Mouse (Mus musculus): ENCODE data around the gene Plekhg1. TPM values are rescaled to one million over a fixed set of nuclear protein-coding genes. Genes with fewer than 3 reads are reported as not detected.

The Plekhg1 gene
- polyA plus RNA-seq, 1 experiment from 2014 or later, result 7.4 TPM

GRCm38 (mm10) chr10:3743826-3744225 lies 3.7 kb downstream of the Plekhg1 start:
- WGBS, result 71% methylated on average over 5 of the region's 5 CpGs
- Histone ChIP-seq H3K4me2 (no peak overlapping the region), H3K27me3 (replicated peaks) (peaks cover 4% of the 10 kb centered on the region; the same call in 1 of the 2 replicates), H3K4me1 (peaks cover 30% of the 10 kb centered on the region), H3K27ac (replicated peaks) (no peak overlapping the region), H3K9me3 (no peaks in the 10 kb centered on the region), H3K9ac (no peak overlapping the region), H3K4me3 (no peak overlapping the region), H3K36me3 (peaks cover 5% of the 10 kb centered on the region; the same call in 1 of the 2 replicates)
- ATAC-seq (ENCODE audit: extremely low read depth, insufficient number of reproducible peaks, low FRiP score, low TSS enrichment), result no peak

- WGBS, result 34% methylated on average over 3 of the region's 3 CpGs
- Histone ChIP-seq H3K4me3 (no peak overlapping the region), H3K27ac (replicated peaks) (no peak overlapping the region), H3K27me3 (replicated peaks) (no peaks in the 10 kb centered on the region), H3K36me3 (peaks cover 5% of the 10 kb centered on the region; the same call in 1 of the 2 replicates), H3K9me3 (no peaks in the 10 kb centered on the region), H3K4me2 (no peak overlapping the region), H3K4me1 (peaks cover 22% of the 10 kb centered on the region), H3K9ac (no peak overlapping the region)
- ATAC-seq (ENCODE audit: extremely low read depth, insufficient number of reproducible peaks, low FRiP score, low TSS enrichment), result no peak
Observed at GRCm38 (mm10) chr10:3746794-3747518, 6.8 kb downstream of the Plekhg1 start.

GRCm38 (mm10) chr10:3749580-3749979 lies 9.4 kb downstream of the Plekhg1 start:
- Histone ChIP-seq H3K4me1 (peaks cover 16% of the 10 kb centered on the region), H3K36me3 (no peaks in the 10 kb centered on the region), H3K9ac (no peak overlapping the region), H3K27ac (replicated peaks) (no peak overlapping the region), H3K9me3 (no peaks in the 10 kb centered on the region), H3K4me3 (no peak overlapping the region), H3K4me2 (no peak overlapping the region), H3K27me3 (replicated peaks) (no peaks in the 10 kb centered on the region)
- 73% methylated on average over 1 of the region's 1 CpGs for WGBS
- no peak for ATAC-seq (ENCODE audit: extremely low read depth, insufficient number of reproducible peaks, low FRiP score, low TSS enrichment)

- no peaks in the 10 kb centered on the region for H3K36me3 ChIP-seq
- 69% methylated on average over 5 of the region's 5 CpGs for WGBS
- peaks cover 14% of the 10 kb centered on the region for H3K4me1 ChIP-seq
- ATAC-seq (ENCODE audit: extremely low read depth, insufficient number of reproducible peaks, low FRiP score, low TSS enrichment), result no peak
- no peak overlapping the region for H3K4me2 ChIP-seq
- no peak overlapping the region for H3K27ac ChIP-seq (replicated peaks)
- no peaks in the 10 kb centered on the region for H3K9me3 ChIP-seq
- no peaks in the 10 kb centered on the region for H3K27me3 ChIP-seq (replicated peaks)
- H3K9ac ChIP-seq, result no peak overlapping the region
- H3K4me3 ChIP-seq, result no peak overlapping the region
Observed at GRCm38 (mm10) chr10:3761992-3762391, 21.8 kb downstream of the Plekhg1 start.

- no peak overlapping the region for H3K9ac ChIP-seq
Observed at GRCm38 (mm10) chr10:3763199-3763598, 23.0 kb downstream of the Plekhg1 start.

GRCm38 (mm10) chr10:3769131-3769530 lies 29.0 kb downstream of the Plekhg1 start:
- Histone ChIP-seq H3K9ac (no peak overlapping the region), H3K4me3 (no peak overlapping the region), H3K4me2 (no peak overlapping the region), H3K9me3 (no peaks in the 10 kb centered on the region), H3K27me3 (replicated peaks) (no peaks in the 10 kb centered on the region), H3K36me3 (peaks cover 11% of the 10 kb centered on the region), H3K4me1 (peaks cover 8% of the 10 kb centered on the region), H3K27ac (replicated peaks) (no peak overlapping the region)
- no peak for ATAC-seq (ENCODE audit: extremely low read depth, insufficient number of reproducible peaks, low FRiP score, low TSS enrichment)
- 86% methylated on average over 5 of the region's 5 CpGs for WGBS

More at GRCm38 (mm10) chr10:3763199-3763598, 23.0 kb downstream of the Plekhg1 start:
- Histone ChIP-seq H3K4me1 (peaks cover 18% of the 10 kb centered on the region), H3K27ac (replicated peaks) (no peak overlapping the region), H3K4me3 (no peak overlapping the region), H3K36me3 (no peaks in the 10 kb centered on the region), H3K9me3 (no peaks in the 10 kb centered on the region), H3K27me3 (replicated peaks) (no peaks in the 10 kb centered on the region), H3K4me2 (no peak overlapping the region)
- ATAC-seq (ENCODE audit: extremely low read depth, insufficient number of reproducible peaks, low FRiP score, low TSS enrichment), result no peak
- 51% methylated on average over 3 of the region's 3 CpGs for WGBS

- ATAC-seq (ENCODE audit: extremely low read depth, insufficient number of reproducible peaks, low FRiP score, low TSS enrichment), result no peak
- Histone ChIP-seq H3K27me3 (replicated peaks) (no peaks in the 10 kb centered on the region), H3K4me1 (no peaks in the 10 kb centered on the region), H3K4me3 (no peak overlapping the region), H3K27ac (replicated peaks) (no peak overlapping the region), H3K36me3 (peaks cover 11% of the 10 kb centered on the region), H3K4me2 (no peak overlapping the region), H3K9me3 (no peaks in the 10 kb centered on the region), H3K9ac (no peak overlapping the region)
- 68% methylated on average over 2 of the region's 2 CpGs for WGBS
Observed at GRCm38 (mm10) chr10:3774330-3774729, 34.2 kb downstream of the Plekhg1 start.

- Histone ChIP-seq H3K9ac (no peak overlapping the region), H3K4me1 (no peaks in the 10 kb centered on the region), H3K4me2 (no peak overlapping the region), H3K27ac (replicated peaks) (no peak overlapping the region), H3K36me3 (peaks cover 8% of the 10 kb centered on the region), H3K9me3 (no peaks in the 10 kb centered on the region), H3K27me3 (replicated peaks) (no peaks in the 10 kb centered on the region), H3K4me3 (no peak overlapping the region)
- no peak for ATAC-seq (ENCODE audit: extremely low read depth, insufficient number of reproducible peaks, low FRiP score, low TSS enrichment)
- 81% methylated on average over 2 of the region's 2 CpGs for WGBS
Observed at GRCm38 (mm10) chr10:3776761-3777160, 36.6 kb downstream of the Plekhg1 start.

- Histone ChIP-seq H3K9me3 (no peaks in the 10 kb centered on the region), H3K9ac (no peak overlapping the region), H3K27me3 (replicated peaks) (no peaks in the 10 kb centered on the region), H3K4me3 (no peak overlapping the region), H3K36me3 (no peaks in the 10 kb centered on the region), H3K27ac (replicated peaks) (no peak overlapping the region), H3K4me1 (peaks cover 27% of the 10 kb centered on the region), H3K4me2 (no peak overlapping the region)
- 66% methylated on average over 4 of the region's 4 CpGs for WGBS
- ATAC-seq (ENCODE audit: extremely low read depth, insufficient number of reproducible peaks, low FRiP score, low TSS enrichment), result no peak
Observed at GRCm38 (mm10) chr10:3785362-3785761, 45.2 kb downstream of the Plekhg1 start.

- 80% methylated on average over 4 of the region's 4 CpGs for WGBS
- Histone ChIP-seq H3K4me1 (peaks cover 27% of the 10 kb centered on the region), H3K9me3 (no peaks in the 10 kb centered on the region), H3K36me3 (no peaks in the 10 kb centered on the region), H3K4me2 (no peak overlapping the region), H3K4me3 (no peak overlapping the region), H3K9ac (no peak overlapping the region), H3K27me3 (replicated peaks) (no peaks in the 10 kb centered on the region), H3K27ac (replicated peaks) (no peak overlapping the region)
- ATAC-seq (ENCODE audit: extremely low read depth, insufficient number of reproducible peaks, low FRiP score, low TSS enrichment), result no peak
Observed at GRCm38 (mm10) chr10:3786531-3786930, 46.4 kb downstream of the Plekhg1 start.

GRCm38 (mm10) chr10:3787006-3787405 lies 46.8 kb downstream of the Plekhg1 start:
- no peak for ATAC-seq (ENCODE audit: extremely low read depth, insufficient number of reproducible peaks, low FRiP score, low TSS enrichment)
- H3K4me1 ChIP-seq, result peaks cover 27% of the 10 kb centered on the region
- no peaks in the 10 kb centered on the region for H3K9me3 ChIP-seq
- no peak overlapping the region for H3K4me2 ChIP-seq
- H3K27ac ChIP-seq (replicated peaks), result no peak overlapping the region
- H3K9ac ChIP-seq, result no peak overlapping the region
- WGBS, result 3% methylated on average over 5 of the region's 5 CpGs
- H3K36me3 ChIP-seq, result no peaks in the 10 kb centered on the region
- no peak overlapping the region for H3K4me3 ChIP-seq
- no peaks in the 10 kb centered on the region for H3K27me3 ChIP-seq (replicated peaks)

GRCm38 (mm10) chr10:3793825-3794224 lies 53.7 kb downstream of the Plekhg1 start:
- 76% methylated on average over 3 of the region's 3 CpGs for WGBS
- no peak for ATAC-seq (ENCODE audit: extremely low read depth, insufficient number of reproducible peaks, low FRiP score, low TSS enrichment)
- Histone ChIP-seq H3K9me3 (no peaks in the 10 kb centered on the region), H3K4me3 (no peak overlapping the region), H3K36me3 (no peaks in the 10 kb centered on the region), H3K27ac (replicated peaks) (no peak overlapping the region), H3K27me3 (replicated peaks) (no peaks in the 10 kb centered on the region), H3K4me2 (no peak overlapping the region), H3K9ac (no peak overlapping the region), H3K4me1 (peaks cover 7% of the 10 kb centered on the region)
